Mouse (Mus musculus) 3T3-L1 (cell line): ENCODE results near the gene Hormad2.

ENCODE experiments used
- DNase-seq: peaks from one replicate; pipeline ENCODE4 v3.0.0-alpha.2; 2015; ENCODE audit warnings: low read depth, low spot score

Gene Hormad2

DNA sequence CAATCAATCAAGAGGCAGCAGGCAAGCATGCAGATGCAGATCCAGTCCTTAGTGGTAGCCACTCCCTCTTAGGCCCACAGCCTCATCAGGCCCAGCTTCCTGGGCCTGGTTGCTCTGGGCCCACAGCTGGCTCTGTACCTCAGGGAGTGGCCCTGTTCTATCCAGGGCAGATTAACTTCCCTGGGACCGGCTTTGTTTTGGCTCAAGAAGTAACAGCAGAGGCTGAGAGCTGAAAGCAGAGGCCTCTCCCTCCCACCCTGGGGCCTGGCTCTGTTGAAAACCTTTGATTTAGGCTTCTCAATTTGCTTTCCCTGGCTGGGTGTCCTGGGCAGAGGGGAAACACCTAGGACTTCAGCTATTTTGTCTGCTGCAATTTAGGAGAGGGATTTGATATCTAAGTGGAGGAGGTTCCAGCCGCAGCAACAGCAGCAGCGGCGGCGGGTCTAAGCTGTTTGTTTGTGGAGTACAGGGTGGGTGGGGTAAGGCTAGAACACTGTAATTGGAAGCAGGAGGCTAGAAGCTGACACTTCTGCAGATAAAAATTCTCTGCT lies 138.5 kb downstream of the Hormad2 start:
- peak; percentile 70 for DNase-seq

DNA sequence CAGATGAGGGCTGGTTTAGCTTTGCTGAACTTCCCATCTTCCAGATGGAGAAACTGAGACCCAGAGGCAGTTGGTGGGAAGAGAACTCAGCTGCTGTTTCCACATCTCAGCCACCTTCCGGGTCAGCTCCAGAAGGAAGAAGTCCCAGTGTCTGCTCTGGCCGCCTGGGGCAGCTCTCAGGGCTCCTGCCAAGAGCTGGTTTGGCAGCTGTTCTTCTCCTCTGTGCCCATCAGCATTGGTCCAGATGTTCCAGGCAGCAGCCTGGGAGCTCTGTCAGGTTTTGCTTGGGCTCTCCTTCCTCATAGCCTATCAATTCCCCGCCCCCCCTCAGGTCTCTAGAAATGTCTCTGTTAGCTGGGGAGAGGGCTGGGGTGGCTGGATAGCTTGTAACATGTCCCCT lies 140.2 kb downstream of the Hormad2 start:
- DNase-seq, result peak; percentile 72

DNA sequence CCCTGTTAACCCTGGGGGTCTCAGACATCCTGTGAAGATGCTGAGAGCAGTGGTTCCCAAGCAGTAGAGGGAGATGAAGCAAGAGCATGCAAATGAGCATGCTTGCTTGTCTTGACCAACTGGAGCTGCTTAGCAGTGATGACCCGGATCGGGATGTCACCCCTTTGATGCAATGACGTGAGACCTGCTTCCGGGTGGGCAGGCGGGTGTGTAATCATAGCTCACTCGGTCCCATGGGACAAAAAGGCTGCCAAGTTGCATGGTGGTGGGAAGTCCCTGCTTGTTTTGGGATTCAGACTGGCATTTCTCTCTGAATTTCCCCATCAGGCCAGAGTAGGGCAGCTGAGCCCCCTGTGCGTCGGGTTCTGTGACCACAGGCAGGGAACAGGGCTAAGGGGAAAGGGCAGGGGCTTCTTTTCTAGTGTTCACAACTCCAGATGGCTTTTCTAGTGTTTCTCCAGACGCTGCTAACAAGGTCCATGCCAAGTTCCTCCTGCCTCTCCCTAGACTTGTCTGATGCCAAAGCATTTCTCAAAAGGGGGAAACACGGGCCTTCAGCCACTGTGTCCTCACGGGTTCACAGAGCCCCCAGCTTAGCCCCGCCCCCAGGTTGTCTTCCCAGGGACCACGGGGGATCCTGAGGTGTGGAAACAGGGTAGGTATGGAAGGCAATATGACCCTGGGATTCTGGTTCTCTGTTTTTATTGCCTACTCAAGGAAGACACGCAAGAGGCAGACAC lies 141.0 kb downstream of the Hormad2 start:
- peak; percentile 94 for DNase-seq

DNA sequence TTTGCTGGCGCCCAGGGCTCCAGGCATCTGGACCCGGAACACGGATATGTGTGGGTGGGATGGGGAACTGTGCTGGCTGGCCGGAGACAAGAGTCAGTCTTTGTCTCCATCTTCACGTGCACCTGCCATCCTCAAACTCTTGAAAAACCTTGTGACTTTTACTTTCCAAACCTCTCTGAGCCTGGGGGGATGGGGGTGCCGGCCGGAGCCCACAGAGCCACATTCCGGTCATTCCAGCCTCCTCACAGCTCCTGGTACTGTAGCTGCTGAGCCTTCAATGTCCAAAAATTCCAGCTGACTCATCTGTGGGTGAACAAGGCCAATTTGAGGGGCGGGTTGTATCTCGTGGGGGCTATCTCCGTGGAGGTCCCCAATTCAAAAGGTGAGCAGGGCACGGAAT lies 141.7 kb downstream of the Hormad2 start:
- peak; percentile 92 for DNase-seq

DNA sequence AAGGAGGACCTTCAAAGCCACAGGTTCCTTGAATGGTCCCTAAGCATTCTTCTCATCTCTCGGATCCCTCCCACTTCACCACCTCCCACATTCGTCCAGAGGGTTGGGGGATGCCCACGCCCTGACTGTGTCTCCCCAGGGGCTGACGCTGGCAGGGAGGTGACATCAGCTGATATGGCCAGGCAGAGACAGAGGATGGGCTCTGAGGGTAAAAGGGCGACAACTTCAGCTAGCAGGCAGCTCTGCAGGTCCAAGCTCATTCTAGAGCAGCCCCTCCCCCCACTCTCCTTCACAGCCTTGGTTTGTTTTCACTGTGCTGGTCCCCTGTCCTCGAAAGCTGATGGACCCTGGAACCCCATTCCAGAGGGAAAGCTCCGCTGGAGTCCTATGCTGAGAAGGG lies 142.3 kb downstream of the Hormad2 start:
- no peak for DNase-seq

DNA sequence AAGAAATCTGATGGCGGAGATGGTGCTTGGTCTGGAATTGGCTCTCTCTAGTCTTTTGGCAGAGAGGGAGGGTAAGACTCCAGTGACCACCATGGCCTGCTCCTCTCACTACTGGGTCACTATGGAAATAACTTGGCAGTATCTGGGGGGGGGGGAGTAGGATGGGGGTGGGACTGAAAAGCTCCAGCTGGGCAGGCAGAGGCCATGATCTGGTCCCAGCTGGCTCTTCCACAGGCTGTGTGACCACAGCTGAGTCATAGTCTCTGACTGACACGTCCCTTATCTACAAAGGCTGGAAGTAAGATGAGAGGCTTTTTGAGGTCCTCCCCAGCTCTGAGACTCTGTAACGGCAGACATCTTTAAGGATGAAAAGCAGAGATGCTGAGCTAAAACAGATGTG lies 143.2 kb downstream of the Hormad2 start:
- peak; percentile 84 for DNase-seq

DNA sequence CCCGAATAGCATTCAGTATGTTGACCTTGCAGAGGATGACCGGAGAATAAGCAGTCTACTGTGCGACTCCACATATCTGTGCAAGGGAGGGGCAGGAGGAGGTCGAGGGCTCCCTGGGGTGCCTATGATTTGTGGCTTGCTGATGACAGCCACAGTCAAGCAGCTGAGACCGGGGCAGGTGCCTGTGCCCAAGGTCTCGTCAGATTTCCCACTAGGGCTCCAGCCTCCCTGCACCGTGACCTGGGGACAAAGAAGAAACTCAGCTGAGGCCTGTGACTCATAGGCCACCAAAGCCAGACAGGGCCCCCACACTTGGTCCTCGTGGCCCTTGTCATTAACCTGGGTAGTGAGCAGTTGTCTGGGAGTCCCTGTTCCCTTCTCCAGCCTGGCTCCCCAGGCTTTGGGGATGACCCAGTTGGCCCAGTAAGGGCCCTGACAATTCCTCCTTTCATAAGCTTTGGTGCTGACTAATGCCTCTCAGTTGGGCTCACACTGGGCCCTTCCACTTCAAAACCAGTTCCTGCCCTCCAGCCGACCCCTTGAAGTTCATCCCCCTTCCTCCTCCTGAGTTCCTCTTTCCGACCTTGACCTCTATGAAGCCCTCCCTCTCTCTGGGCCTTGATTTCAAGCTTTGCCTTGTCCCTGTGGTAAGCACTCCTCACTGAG lies 144.2 kb downstream of the Hormad2 start:
- peak; percentile 54 for DNase-seq
